In genomic region chr2:92372767-92373436, GRCm38 (mm10) we compare ENCODE assay signal across 9 mouse cellular contexts. TPM values are rescaled to one million over a fixed set of nuclear protein-coding genes. Genes with fewer than 3 reads are reported as not detected.
DNase-seq lines count a peak whose midpoint lies in the region; TF ChIP-seq lines count a peak whose summit lies in the region.
"Had no signal": no experiment of that assay in that cellular context is flagged by ENCODE, and none has a peak within 500 bp of the region (broad histone marks: within the 10 kb centered on the region; RNA-seq: fewer than 3 reads in every experiment).

No protein-coding gene starts in this region.

- no peaks in the 10 kb centered on the region for H3K27me3 ChIP-seq in thymus, adult 2 months (ENCODE audit: control insufficient read depth, insufficient read depth, low read length)

- peaks cover 47% of the 10 kb centered on the region for H3K4me1 ChIP-seq in thymus, adult 2 months (replicated peaks; ENCODE audit: control insufficient read depth, insufficient read depth, low read length)

- no peak overlapping the region for H3K4me3 ChIP-seq in thymus, adult 2 months (ENCODE audit: control insufficient read depth, insufficient read depth, low read length)
- H3K4me3 ChIP-seq in layer of hippocampus, adult 2 months, result no peak overlapping the region

- 0 out of 2 replicates have a peak, but pooled peaks cover 4% of the 10 kb centered on the region for H3K36me3 ChIP-seq in thymus, adult 2 months (ENCODE audit: control insufficient read depth, insufficient read depth, low read length)

- peak overlapping the region; percentile 86 for H3K27ac ChIP-seq in thymus, adult 2 months (ENCODE audit: control insufficient read depth, insufficient read depth, low read length)
- no peak overlapping the region; the same call in 1 of the 2 replicates for H3K27ac ChIP-seq in layer of hippocampus, adult 2 months

- 56% methylated on average over 9 of the region's 9 CpGs for WGBS in thymus, adult 2 months

- TF ChIP-seq CTCF in thymus, adult 2 months (IDR thresholded peaks at IDR 0.05; ENCODE audit: borderline replicate concordance, control insufficient read depth, extremely low read depth, insufficient read depth, low read length, poor library complexity), result no peak
- TF ChIP-seq CTCF in layer of hippocampus, adult 2 months (conservative IDR thresholded peaks at IDR 0.05), result no peak

- DNase-seq in adrenal gland, postnatal 14 days, result peak; percentile 79
- DNase-seq in adrenal gland, postnatal 4 days (ENCODE audit: low spot score in 2 of 2), result no peak
- no peak for DNase-seq in thymus, adult 2 months
- DNase-seq in thymus, postnatal 25 days, result no peak
- DNase-seq in kidney, postnatal 14 days, result peak; percentile 88
- peak; percentile 55 to 71 for DNase-seq in urinary bladder, postnatal 36 days (ENCODE audit: low spot score in 2 of 2)
- DNase-seq in right cerebral cortex, postnatal 25 days, result no peak
- DNase-seq in layer of hippocampus, adult 2 months (ENCODE audit: low spot score in 2 of 2), result no peak

- no peak for TF ChIP-seq POLR2A in thymus, adult 2 months (IDR thresholded peaks at IDR 0.05; ENCODE audit: control insufficient read depth, extremely low read depth, insufficient read depth, low read length, poor library complexity)

RNA-seq across cellular contexts. Expression of gene Pex16, which starts 1.6 kb away (rescaled TPM):
- 117 and 129 TPM in 2 replicates for total RNA-seq in adrenal gland, postnatal 14 days (2021)
- 100 to 1,000 TPM; 133 to 150 TPM for total RNA-seq in adrenal gland, postnatal 4 days (2021)
- 76.1 and 78.0 TPM in 2 replicates for polyA plus RNA-seq in thymus, adult 2 months (2012; rRNA removed)
- 10 to 100 TPM; 34.9 to 36.1 TPM for total RNA-seq in layer of hippocampus, adult 2 months (2021)

RNA-seq across cellular contexts. Expression of gene Large2, which starts 1.8 kb away (rescaled TPM):
- 1.6 and 2.7 TPM in 2 replicates for total RNA-seq in adrenal gland, postnatal 14 days (2021)
- total RNA-seq in adrenal gland, postnatal 4 days (2021), result 10 to 100 TPM in 1 of 2 experiments, 1 to 10 TPM in 1; 4.7 to 12.0 TPM
- polyA plus RNA-seq in thymus, adult 2 months (2012; rRNA removed), result 10.4 and 13.9 TPM in 2 replicates
- 1 to 10 TPM in 1 of 2 experiments, under 1 TPM in 1; 0.98 to 1.1 TPM for total RNA-seq in layer of hippocampus, adult 2 months (2021)

RNA-seq across cellular contexts. Expression of gene 1700029I15Rik, which starts 9.4 kb away (rescaled TPM):
- 9.6 and 9.7 TPM in 2 replicates for total RNA-seq in adrenal gland, postnatal 14 days (2021)
- 10 to 100 TPM; 13.8 to 13.9 TPM for total RNA-seq in adrenal gland, postnatal 4 days (2021)
- polyA plus RNA-seq in thymus, adult 2 months (2012; rRNA removed), result 6.4 and 9.0 TPM in 2 replicates
- total RNA-seq in layer of hippocampus, adult 2 months (2021), result 1 to 10 TPM; 4.5 to 5.0 TPM

RNA-seq across cellular contexts. Expression of gene Mapk8ip1, which starts 28.2 kb away (rescaled TPM):
- total RNA-seq in adrenal gland, postnatal 14 days (2021), result 21.2 and 22.8 TPM in 2 replicates
- 10 to 100 TPM; 48.9 to 52.3 TPM for total RNA-seq in adrenal gland, postnatal 4 days (2021)
- 10.6 and 11.4 TPM in 2 replicates for polyA plus RNA-seq in thymus, adult 2 months (2012; rRNA removed)
- total RNA-seq in layer of hippocampus, adult 2 months (2021), result 100 to 1,000 TPM; 338 to 354 TPM
- total RNA-seq: common myeloid progenitor, adult 5-6 weeks had no signal

Comparison
In these comparisons a context has a peak if more than half of its experiments do, and no peak if none do; other contexts are left out.
1. DNase-seq: peak in adrenal gland, postnatal 14 days (single experiment), kidney, postnatal 14 days (single experiment) and urinary bladder, postnatal 36 days (2 of 2); none in adrenal gland, postnatal 4 days (0 of 2), thymus, adult 2 months (single experiment), thymus, postnatal 25 days (single experiment), right cerebral cortex, postnatal 25 days (single experiment) and layer of hippocampus, adult 2 months (0 of 2).